13 mouse cellular contexts compared by ENCODE assay signal in genomic region chr2:102128500-102129030, GRCm38 (mm10). TPM values are rescaled to one million over a fixed set of nuclear protein-coding genes. Genes with fewer than 3 reads are reported as not detected.
DNase-seq lines count a peak whose midpoint lies in the region; ATAC-seq and TF ChIP-seq lines count a peak whose summit lies in the region.
"Had no signal": no experiment of that assay in that cellular context is flagged by ENCODE, and none has a peak within 500 bp of the region (broad histone marks: within the 10 kb centered on the region; RNA-seq: fewer than 3 reads in every experiment).

No protein-coding gene starts in this region.

- no peak overlapping the region for H3K4me3 ChIP-seq in intestine, embryonic 16.5 days (ENCODE audit: low read length)
- H3K4me3 ChIP-seq in intestine, postnatal 0 days (ENCODE audit: low read depth, low read length): no peak overlapping the region
- H3K4me3 ChIP-seq in E14TG2a.4 (replicated peaks; ENCODE audit: low read length): 0 out of 2 replicates have a peak overlapping the region, but pooled peaks have one; percentile 29
- H3K4me3 ChIP-seq in forebrain, embryonic 16.5 days (replicated peaks; ENCODE audit: low read length): no peak overlapping the region
- H3K4me3 ChIP-seq: erythroblast, embryonic 14.5 days had no signal

- H3K4me2 ChIP-seq in intestine, embryonic 16.5 days (ENCODE audit: low read depth, low read length): no peak overlapping the region
- no peak overlapping the region for H3K4me2 ChIP-seq in intestine, postnatal 0 days (replicated peaks; ENCODE audit: low read depth)
- no peak overlapping the region for H3K4me2 ChIP-seq in forebrain, embryonic 16.5 days (ENCODE audit: low read length)
- H3K4me2 ChIP-seq: liver, embryonic 11.5 days had no signal

- no peaks in the 10 kb centered on the region for H3K9me3 ChIP-seq in intestine, embryonic 16.5 days (ENCODE audit: control insufficient read depth, low read length)
- no peaks in the 10 kb centered on the region for H3K9me3 ChIP-seq in intestine, postnatal 0 days (ENCODE audit: control insufficient read depth)
- no peaks in the 10 kb centered on the region for H3K9me3 ChIP-seq in E14TG2a.4 (ENCODE audit: low read length)
- no peaks in the 10 kb centered on the region for H3K9me3 ChIP-seq in forebrain, embryonic 16.5 days (ENCODE audit: control insufficient read depth, low read length)

- no peak overlapping the region for H3K9ac ChIP-seq in intestine, embryonic 16.5 days (ENCODE audit: low read depth, low read length)
- H3K9ac ChIP-seq in intestine, postnatal 0 days (ENCODE audit: low read depth, low read length): no peak overlapping the region
- no peak overlapping the region for H3K9ac ChIP-seq in forebrain, embryonic 16.5 days (replicated peaks; ENCODE audit: low read depth, low read length)

- peaks cover 21% of the 10 kb centered on the region for H3K4me1 ChIP-seq in intestine, embryonic 16.5 days (ENCODE audit: control insufficient read depth, insufficient read depth, low read length)
- peaks cover 5% of the 10 kb centered on the region for H3K4me1 ChIP-seq in intestine, postnatal 0 days (replicated peaks; ENCODE audit: control insufficient read depth, insufficient read depth, low read length)
- peaks cover 100% of the 10 kb centered on the region for H3K4me1 ChIP-seq in E14TG2a.4 (replicated peaks; ENCODE audit: low read depth, low read length)
- H3K4me1 ChIP-seq in forebrain, embryonic 16.5 days (replicated peaks; ENCODE audit: control insufficient read depth, insufficient read depth, low read length): peaks cover 18% of the 10 kb centered on the region

- no peak for ATAC-seq in intestine, embryonic 16.5 days
- ATAC-seq in intestine, postnatal 0 days: no peak
- ATAC-seq in forebrain, embryonic 16.5 days: peak; percentile 67

- peak overlapping the region; percentile 23; the same call in 1 of the 2 replicates for H3K27ac ChIP-seq in intestine, embryonic 16.5 days (ENCODE audit: low read length)
- no peak overlapping the region for H3K27ac ChIP-seq in intestine, postnatal 0 days (ENCODE audit: low read depth, low read length)
- H3K27ac ChIP-seq in forebrain, embryonic 16.5 days (ENCODE audit: low read length): no peak overlapping the region

- H3K36me3 ChIP-seq in intestine, embryonic 16.5 days (ENCODE audit: control insufficient read depth, insufficient read depth, low read length): no peaks in the 10 kb centered on the region
- no peaks in the 10 kb centered on the region for H3K36me3 ChIP-seq in intestine, postnatal 0 days (ENCODE audit: control insufficient read depth, insufficient read depth)
- no peaks in the 10 kb centered on the region for H3K36me3 ChIP-seq in E14TG2a.4 (ENCODE audit: insufficient read depth, low read length)
- no peaks in the 10 kb centered on the region for H3K36me3 ChIP-seq in forebrain, embryonic 16.5 days (ENCODE audit: control insufficient read depth, insufficient read depth)

- no peaks in the 10 kb centered on the region for H3K27me3 ChIP-seq in intestine, embryonic 16.5 days (replicated peaks; ENCODE audit: control insufficient read depth, insufficient read depth, low read length)
- no peaks in the 10 kb centered on the region for H3K27me3 ChIP-seq in intestine, postnatal 0 days (replicated peaks; ENCODE audit: control insufficient read depth, insufficient read depth, low read length)
- H3K27me3 ChIP-seq in E14TG2a.4 (ENCODE audit: insufficient read depth, low read length): no peaks in the 10 kb centered on the region
- H3K27me3 ChIP-seq in forebrain, embryonic 16.5 days (replicated peaks; ENCODE audit: control insufficient read depth, insufficient read depth, low read length): no peaks in the 10 kb centered on the region

- TF ChIP-seq CTCF in intestine, postnatal 0 days (IDR thresholded peaks at IDR 0.05; ENCODE audit: low read depth): no peak
- no peak for TF ChIP-seq CTCF in E14TG2a.4 (conservative IDR thresholded peaks at IDR 0.05; ENCODE audit: low read length)

- DNase-seq in MN1 (ENCODE audit: low spot score): peak; percentile 44
- DNase-seq in left cerebral cortex, adult 18-20 months (ENCODE audit: low spot score in 2 of 2): no peak
- DNase-seq in yolk sac, embryonic 10.5 days (ENCODE audit: low spot score): no peak
- DNase-seq: cerebellum, postnatal 25 days; kidney, adult 11 months; layer of hippocampus, adult 9-11 months; retina, postnatal 1 day had no signal

- 72% methylated on average over 14 of the region's 14 CpGs for WGBS in intestine, embryonic 16.5 days
- WGBS in intestine, postnatal 0 days: 79% methylated on average over 14 of the region's 14 CpGs
- WGBS in forebrain, embryonic 16.5 days: 24% methylated on average over 14 of the region's 14 CpGs

RNA-seq across cellular contexts. Expression of gene Ldlrad3, which starts 57.6 kb away (rescaled TPM):
- 17.9 and 18.8 TPM in 2 replicates for polyA plus RNA-seq in intestine, embryonic 16.5 days (2015; fragmentation: Nextera tagmentation; extraction: Ambion mirVana)
- 4.3 and 4.5 TPM in 2 replicates for polyA plus RNA-seq in intestine, postnatal 0 days (2015; fragmentation: Nextera tagmentation; extraction: Ambion mirVana)
- 29.0 and 30.6 TPM in 2 replicates for polyA plus RNA-seq in forebrain, embryonic 16.5 days (2015; fragmentation: Nextera tagmentation; extraction: Ambion mirVana)
- 1 to 10 TPM; 7.8 to 8.8 TPM for total RNA-seq in left cerebral cortex, adult 18-20 months (2021)
- polyA plus RNA-seq: erythroblast, embryonic 14.5 days had no signal
